Mouse (Mus musculus) stomach, embryonic 15.5 days (tissue): Measurements from ENCODE around the gene Zfp316. TPM values are rescaled to one million over a fixed set of nuclear protein-coding genes. Genes with fewer than 3 reads are reported as not detected.

Experiments
- ATAC-seq: fragments of 200-750 bp; cut with Nextera tagmentation; 2 replicates; pipeline ENCODE4 v1.8.0; 2017; ENCODE audit warnings: low read depth, moderate number of reproducible peaks, moderate TSS enrichment; ENCODE audit not compliant: insufficient read depth, low FRiP score
- H3K27ac ChIP-seq: fragments of 300-500 bp; sonication (generic); 2 replicates; pipeline ENCODE4 v1.5.1; 2015; ENCODE audit warnings: mild to moderate bottlenecking, inconsistent platforms
- H3K27me3 ChIP-seq: fragments of 300-500 bp; sonication (generic); replicated peaks from 2 replicates; pipeline ENCODE4 v1.6.1; 2015; ENCODE audit warnings: inconsistent platforms
- H3K36me3 ChIP-seq: fragments of 300-500 bp; sonication (generic); 2 replicates; pipeline ENCODE4 v1.6.1; 2015; ENCODE audit warnings: inconsistent platforms
- H3K4me1 ChIP-seq: fragments of 300-500 bp; sonication (generic); 2 replicates; pipeline ENCODE4 v1.6.1; 2015; ENCODE audit warnings: inconsistent platforms
- H3K4me2 ChIP-seq: fragments of 300-500 bp; sonication (generic); 2 replicates; pipeline ENCODE4 v1.6.1; 2015; ENCODE audit warnings: mild to moderate bottlenecking, inconsistent platforms
- H3K4me3 ChIP-seq: fragments of 300-500 bp; sonication (generic); replicated peaks from 2 replicates; pipeline ENCODE4 v1.5.1; 2015; ENCODE audit warnings: inconsistent platforms
- H3K9ac ChIP-seq: fragments of 300-500 bp; sonication (generic); 2 replicates; pipeline ENCODE4 v1.6.1; 2015; ENCODE audit warnings: inconsistent platforms
- H3K9me3 ChIP-seq: fragments of 300-500 bp; sonication (generic); 2 replicates; pipeline ENCODE4 v1.6.1; 2016; ENCODE audit warnings: inconsistent platforms
- WGBS: fragments of 180-500 bp; shearing (Covaris S2); methylation state at CpG from one replicate; pipeline ENCODE4 v1.1.7; 2015; 5-methylcytosine and 5-hydroxymethylcytosine counted together
- polyA plus RNA-seq: library from polyadenylated mRNA; unstranded; fragments of >200 nt; fragmentation: Nextera tagmentation; extraction: Ambion mirVana; gene quantifications from 2 replicates; pipeline ENCODE4 v1.2.1, GENCODE M21; 2015

The Zfp316 gene
- polyA plus RNA-seq, 1 experiment from 2014 or later = 3.0 TPM

DNA sequence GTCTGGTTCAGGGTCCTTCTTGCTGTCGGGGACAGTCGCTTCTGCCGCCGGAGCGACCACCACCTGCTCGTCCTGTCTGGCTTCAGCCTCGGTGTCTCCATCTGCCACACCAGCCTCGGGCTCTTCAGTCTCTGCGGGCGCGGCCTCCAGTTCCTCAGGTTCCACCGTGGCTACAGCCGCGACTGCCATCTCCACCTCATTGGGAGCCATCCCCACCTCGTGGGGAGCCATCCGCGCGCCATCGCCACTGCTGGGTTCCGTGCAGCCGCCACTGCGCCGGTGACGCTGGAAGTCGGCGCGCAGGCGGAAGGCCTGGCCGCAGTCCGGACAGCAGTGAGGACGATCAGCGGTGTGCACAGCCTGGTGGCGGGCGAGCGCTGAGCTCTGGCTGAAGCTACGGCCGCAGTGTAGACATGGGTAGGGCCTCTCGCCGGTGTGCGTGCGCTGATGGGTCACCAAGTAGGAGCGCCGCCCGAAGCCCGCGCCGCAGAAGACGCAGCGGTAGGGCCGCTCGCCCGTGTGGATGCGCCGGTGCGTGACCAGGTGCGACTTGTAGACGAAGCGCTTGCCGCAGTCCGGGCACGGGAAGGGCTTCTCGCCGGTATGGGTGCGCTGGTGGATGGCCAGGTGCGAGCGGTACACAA is 15.2 kb downstream of the Zfp316 start:
- Histone ChIP-seq H3K4me2 (peak overlapping the region; percentile 82; the same call in 1 of the 2 replicates), H3K9me3 (no peaks in the 10 kb centered on the region), H3K27me3 (peaks cover 62% of the 10 kb centered on the region), H3K27ac (no peak overlapping the region), H3K4me1 (peaks cover 14% of the 10 kb centered on the region), H3K9ac (no peak overlapping the region), H3K4me3 (no peak overlapping the region; the same call in 1 of the 2 replicates), H3K36me3 (peaks cover 19% of the 10 kb centered on the region; the same call in 1 of the 2 replicates)
- ATAC-seq = 0 out of 2 replicates have a peak, but pooled peaks have one; percentile 24
- 29% methylated on average over 66 of the region's 66 CpGs for WGBS

- peak overlapping the region; percentile 82 for H3K4me2 ChIP-seq
- WGBS = 13% methylated on average over 76 of the region's 81 CpGs
- peak overlapping the region; percentile 40 for H3K4me3 ChIP-seq
- H3K27me3 ChIP-seq = peaks cover 62% of the 10 kb centered on the region
- H3K36me3 ChIP-seq = peaks cover 19% of the 10 kb centered on the region; the same call in 1 of the 2 replicates
- H3K9me3 ChIP-seq = no peaks in the 10 kb centered on the region
- H3K4me1 ChIP-seq = peaks cover 14% of the 10 kb centered on the region
- ATAC-seq = no peak
- no peak overlapping the region for H3K9ac ChIP-seq
- H3K27ac ChIP-seq = no peak overlapping the region
These were observed 15.8 kb downstream of the Zfp316 start for GRCm38 (mm10) chr5:143253881-143254486.

- Histone ChIP-seq H3K4me2 (peak overlapping the region; percentile 82), H3K27me3 (peaks cover 62% of the 10 kb centered on the region), H3K36me3 (peaks cover 23% of the 10 kb centered on the region; the same call in 1 of the 2 replicates), H3K4me1 (peaks cover 14% of the 10 kb centered on the region), H3K4me3 (peak overlapping the region; percentile 40), H3K27ac (no peak overlapping the region), H3K9ac (no peak overlapping the region), H3K9me3 (no peaks in the 10 kb centered on the region)
- 12% methylated on average over 101 of the region's 103 CpGs for WGBS
- no peak; the same call in 1 of the 2 replicates for ATAC-seq
These were observed 16.5 kb downstream of the Zfp316 start for GRCm38 (mm10) chr5:143253186-143253880.

DNA sequence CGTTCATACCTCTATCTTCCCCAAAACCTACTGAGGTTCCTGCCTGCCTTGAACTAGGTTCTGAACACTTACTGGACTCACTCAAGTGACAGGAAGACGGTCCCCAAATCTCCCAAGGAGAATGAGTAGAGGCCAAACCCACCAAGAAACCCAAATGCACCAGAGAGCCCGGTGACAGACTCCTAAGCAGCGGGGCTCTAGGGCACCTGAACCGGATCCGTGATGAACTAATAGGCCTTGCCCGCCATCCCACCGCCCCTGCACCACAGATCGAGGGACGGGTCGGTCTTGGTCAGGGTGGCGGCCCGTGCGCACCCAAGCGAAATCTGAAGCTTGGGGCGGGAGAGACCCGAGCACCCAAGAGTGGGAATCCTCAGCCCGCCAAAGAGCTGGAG is 17.0 kb downstream of the Zfp316 start:
- H3K4me3 ChIP-seq = peak overlapping the region; percentile 40; the same call in 1 of the 2 replicates
- peaks cover 28% of the 10 kb centered on the region; the same call in 1 of the 2 replicates for H3K36me3 ChIP-seq
- H3K27ac ChIP-seq = no peak overlapping the region
- no peak overlapping the region for H3K9ac ChIP-seq
- peak overlapping the region; percentile 82 for H3K4me2 ChIP-seq
- H3K4me1 ChIP-seq = peaks cover 14% of the 10 kb centered on the region
- no peaks in the 10 kb centered on the region for H3K9me3 ChIP-seq
- H3K27me3 ChIP-seq = peaks cover 62% of the 10 kb centered on the region
- no peak for ATAC-seq
- WGBS = 49% methylated on average over 18 of the region's 18 CpGs

- Histone ChIP-seq H3K4me1 (peaks cover 14% of the 10 kb centered on the region), H3K27me3 (peaks cover 55% of the 10 kb centered on the region), H3K4me2 (no peak overlapping the region), H3K9me3 (no peaks in the 10 kb centered on the region), H3K4me3 (no peak overlapping the region), H3K36me3 (peaks cover 33% of the 10 kb centered on the region; the same call in 1 of the 2 replicates), H3K9ac (no peak overlapping the region), H3K27ac (no peak overlapping the region)
- WGBS = 64% methylated on average over 6 of the region's 6 CpGs
- ATAC-seq = no peak
These were observed 17.8 kb downstream of the Zfp316 start for GRCm38 (mm10) chr5:143252039-143252438.

- no peak overlapping the region for H3K9ac ChIP-seq
- no peak overlapping the region for H3K27ac ChIP-seq
- ATAC-seq = no peak
- H3K4me1 ChIP-seq = no peaks in the 10 kb centered on the region
- no peaks in the 10 kb centered on the region for H3K27me3 ChIP-seq
- H3K36me3 ChIP-seq = peaks cover 81% of the 10 kb centered on the region
- no peaks in the 10 kb centered on the region for H3K9me3 ChIP-seq
- WGBS = 95% methylated on average over 26 of the region's 26 CpGs
- no peak overlapping the region for H3K4me2 ChIP-seq
- no peak overlapping the region for H3K4me3 ChIP-seq
These were observed 24.9 kb downstream of the Zfp316 start for GRCm38 (mm10) chr5:143244926-143245325.

DNA sequence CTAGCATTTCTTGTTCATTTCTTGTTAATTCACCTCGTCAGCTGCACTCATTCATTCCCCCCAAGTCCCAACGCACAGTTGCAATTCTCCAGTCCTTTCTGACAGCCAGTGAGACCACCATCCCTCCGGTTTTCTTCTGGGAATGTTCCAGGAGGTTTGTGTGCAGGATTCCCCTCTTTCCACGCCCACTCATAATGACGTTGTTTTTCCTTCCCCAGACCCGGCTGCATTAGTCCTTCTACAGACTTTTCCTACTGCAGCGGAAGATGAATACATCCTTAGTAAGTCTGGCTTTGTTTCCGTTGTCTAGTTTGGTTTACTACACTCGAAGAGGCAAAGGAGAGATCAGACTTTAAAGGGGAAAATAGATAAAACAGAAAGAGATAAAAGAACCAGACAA is 33.8 kb downstream of the Zfp316 start:
- WGBS = 38% methylated on average over 9 of the region's 9 CpGs
- peak overlapping the region; percentile 95 for H3K9ac ChIP-seq
- H3K36me3 ChIP-seq = peaks cover 25% of the 10 kb centered on the region
- H3K4me1 ChIP-seq = peaks cover 8% of the 10 kb centered on the region; the same call in 1 of the 2 replicates
- no peak overlapping the region for H3K27ac ChIP-seq
- no peak for ATAC-seq
- H3K4me2 ChIP-seq = peak overlapping the region; percentile 83
- peak overlapping the region; percentile 94 for H3K4me3 ChIP-seq
- no peaks in the 10 kb centered on the region for H3K9me3 ChIP-seq
- H3K27me3 ChIP-seq = no peaks in the 10 kb centered on the region

GRCm38 (mm10) chr5:143235028-143235693 is 34.7 kb downstream of the Zfp316 start, which contains the start of gene Zfp12:
TSS of gene Zfp12 (plus strand) at chr5:143235163.
- under 1% methylated on average over 58 of the region's 58 CpGs for WGBS
- H3K4me2 ChIP-seq = peak within 1 kb of the TSS; percentile 83

GRCm38 (mm10) chr5:143226790-143227189 is 43.0 kb downstream of the Zfp316 start, which contains the start of gene Spdye4a:
TSS of gene Spdye4a (minus strand) at chr5:143226890.
- H3K4me3 ChIP-seq = no peak within 1 kb of the TSS
- no peaks in the 10 kb centered on the region for H3K9me3 ChIP-seq
- H3K4me1 ChIP-seq = no peaks in the 10 kb centered on the region
- no peak for ATAC-seq
- H3K27ac ChIP-seq = no peak within 1 kb of the TSS
- 81% methylated on average over 3 of the region's 3 CpGs for WGBS
- no peak within 1 kb of the TSS for H3K9ac ChIP-seq
- H3K4me2 ChIP-seq = no peak within 1 kb of the TSS
- no peaks in the 10 kb centered on the region; the same call in 1 of the 2 replicates for H3K27me3 ChIP-seq
- H3K36me3 ChIP-seq = no peaks in the 10 kb centered on the region

More at GRCm38 (mm10) chr5:143235028-143235693, 34.7 kb downstream of the Zfp316 start, which contains the start of gene Zfp12:
- H3K9ac ChIP-seq = peak within 1 kb of the TSS; percentile 95
- peak within 1 kb of the TSS; percentile 99 for H3K27ac ChIP-seq
- H3K27me3 ChIP-seq = no peaks in the 10 kb centered on the region
- H3K9me3 ChIP-seq = no peaks in the 10 kb centered on the region
- peak; percentile 97 for ATAC-seq
- H3K36me3 ChIP-seq = peaks cover 16% of the 10 kb centered on the region
- peaks cover 8% of the 10 kb centered on the region; the same call in 1 of the 2 replicates for H3K4me1 ChIP-seq
- peak within 1 kb of the TSS; percentile 94 for H3K4me3 ChIP-seq

DNA sequence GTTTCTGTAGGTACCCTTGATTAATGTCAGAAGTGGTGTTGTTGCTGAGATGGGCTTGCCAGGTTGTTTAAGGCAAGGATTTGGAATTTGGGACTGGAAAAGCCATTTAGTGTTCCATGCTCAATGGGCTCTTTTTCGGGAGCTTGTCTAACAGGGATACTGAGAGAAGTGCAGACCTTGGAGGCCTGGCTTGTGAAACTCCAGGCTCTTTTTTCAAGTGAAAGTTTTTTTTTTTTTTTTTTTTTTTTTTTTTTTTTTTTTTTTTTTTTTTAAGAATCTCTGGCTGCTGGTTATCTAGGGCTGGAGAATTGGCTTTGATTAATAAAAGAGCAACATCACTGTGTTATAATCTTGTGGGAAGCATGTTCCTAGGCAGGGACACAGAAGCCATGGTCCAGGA is 47.5 kb downstream of the Zfp316 start:
- no peak overlapping the region for H3K4me2 ChIP-seq
- no peak overlapping the region for H3K4me3 ChIP-seq
- WGBS = 76% methylated on average over 1 of the region's 1 CpGs
- ATAC-seq = no peak
- no peak overlapping the region for H3K27ac ChIP-seq
- H3K9ac ChIP-seq = no peak overlapping the region
- no peaks in the 10 kb centered on the region for H3K36me3 ChIP-seq
- no peaks in the 10 kb centered on the region for H3K9me3 ChIP-seq
- no peaks in the 10 kb centered on the region for H3K4me1 ChIP-seq
- no peaks in the 10 kb centered on the region; the same call in 1 of the 2 replicates for H3K27me3 ChIP-seq

DNA sequence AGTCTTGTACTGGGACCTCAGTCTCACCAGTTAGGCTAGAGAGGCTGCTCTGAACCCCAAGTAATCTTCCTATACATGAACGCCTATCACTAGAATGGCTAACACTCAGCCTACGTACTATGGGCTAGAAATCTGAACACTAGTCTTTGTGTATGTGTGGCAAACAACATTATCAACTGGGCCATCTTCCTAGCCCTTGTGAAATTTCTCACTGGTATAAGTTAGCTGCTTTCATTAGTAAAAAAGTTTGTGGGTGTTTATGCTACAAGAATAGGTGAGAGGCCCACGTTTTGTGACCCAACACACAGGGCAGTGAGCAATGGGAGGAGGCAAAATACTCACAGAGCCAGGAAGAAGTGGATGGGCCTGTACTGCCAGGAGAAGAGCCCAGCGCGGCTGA is 48.8 kb downstream of the Zfp316 start:
- Histone ChIP-seq H3K36me3 (no peaks in the 10 kb centered on the region), H3K27ac (no peak overlapping the region), H3K4me3 (no peak overlapping the region), H3K27me3 (no peaks in the 10 kb centered on the region), H3K9ac (no peak overlapping the region), H3K9me3 (no peaks in the 10 kb centered on the region), H3K4me2 (no peak overlapping the region), H3K4me1 (no peaks in the 10 kb centered on the region)
- 68% methylated on average over 5 of the region's 5 CpGs for WGBS
- no peak for ATAC-seq
